Mouse (Mus musculus) hematopoietic stem cell, adult 5-6 weeks (primary cell): ENCODE measurements around the gene Nudt7. TPM values are rescaled to one million over a fixed set of nuclear protein-coding genes. Genes with fewer than 3 reads are reported as not detected.

Experiments used
- ATAC-seq, 2 experiments: fragments of 125-278 bp in 1 of 2; replicated peaks in 1 of 2; 2 replicates each; pipeline ENCODE4 v1.8.0; 2016 to 2017; ENCODE audit warnings: inconsistent platforms in 2 of 2, mild to moderate bottlenecking in 2 of 2, moderate number of reproducible peaks in 2 of 2, low read depth in 1 of 2, moderate TSS enrichment in 1 of 2; ENCODE audit not compliant: low FRiP score in 2 of 2, poor library complexity in 2 of 2, severe bottlenecking in 2 of 2, insufficient read depth in 1 of 2, low TSS enrichment in 1 of 2
- total RNA-seq: library from RNA; stranded (forward); fragments of 172-1452, 232-1000 nt; gene quantifications from 2 replicates; pipeline ENCODE4 v1.2.3, GENCODE M21; 2017

The Nudt7 gene
- 36.3 and 43.4 TPM in 2 replicates for total RNA-seq

DNA sequence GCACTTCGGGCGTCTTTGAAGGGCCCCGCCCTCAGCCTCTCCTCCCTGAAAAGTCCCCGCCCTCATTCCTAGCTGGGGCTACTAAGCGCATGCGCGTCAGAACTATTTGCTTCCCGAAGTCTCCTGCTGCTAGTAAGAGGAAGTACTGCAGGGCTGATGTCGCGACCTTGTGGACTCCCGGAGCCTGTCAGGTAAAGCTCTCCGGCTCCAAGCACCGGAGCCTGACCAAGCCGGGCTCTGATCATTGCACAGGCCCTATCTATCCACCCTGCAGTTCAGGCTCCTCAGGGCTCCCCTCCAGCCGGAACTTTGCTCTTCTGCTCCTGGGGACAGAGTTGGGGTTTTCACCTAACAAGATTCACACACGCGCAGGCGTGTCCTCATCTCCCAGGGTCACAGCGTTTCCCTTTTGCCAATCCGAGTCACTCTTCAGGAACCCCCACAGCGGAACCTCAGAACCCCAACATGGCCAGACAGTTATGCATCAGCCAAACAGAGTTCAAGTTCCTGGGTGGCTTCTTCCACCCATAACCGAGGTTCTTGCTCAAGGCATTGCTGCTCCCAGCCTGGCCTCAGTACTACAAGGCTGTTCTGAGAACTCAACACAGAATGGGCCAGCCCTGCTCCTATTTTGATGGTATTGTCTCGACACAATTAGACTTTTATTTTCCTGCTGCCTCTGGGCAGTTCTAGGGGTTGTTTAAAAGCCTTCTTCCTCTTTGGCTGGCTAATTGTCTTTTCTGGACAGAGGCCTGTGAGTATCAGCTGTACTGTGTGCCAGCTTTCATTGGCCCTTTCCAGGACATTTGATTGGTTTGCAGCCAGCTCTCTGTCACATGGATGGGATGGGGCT lies at the start of gene Nudt7:
Nudt7 (plus strand) TSS at position 48 of the 853 bp plus-strand sequence.
- ATAC-seq = peak; percentile 95 to 97

DNA sequence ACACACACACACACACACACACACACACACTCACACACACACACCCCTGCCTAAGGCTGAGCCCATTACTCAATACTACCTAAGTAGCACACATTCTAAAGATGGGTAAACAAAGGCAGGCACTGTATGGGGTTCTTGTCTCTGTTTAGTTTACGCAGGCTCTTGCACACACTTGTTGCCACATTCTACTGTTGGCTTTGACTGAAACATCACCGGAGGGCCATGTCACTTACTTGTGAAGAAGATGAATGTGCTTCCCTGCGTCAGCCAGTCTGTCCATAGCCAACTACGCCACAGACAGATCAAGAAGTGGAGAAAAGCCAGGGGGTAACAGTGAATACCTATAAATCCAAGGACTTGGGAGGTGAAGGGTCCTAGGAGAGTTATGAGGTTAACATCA lies 45.4 kb upstream of the Nudt7 start:
- no peak for ATAC-seq

DNA sequence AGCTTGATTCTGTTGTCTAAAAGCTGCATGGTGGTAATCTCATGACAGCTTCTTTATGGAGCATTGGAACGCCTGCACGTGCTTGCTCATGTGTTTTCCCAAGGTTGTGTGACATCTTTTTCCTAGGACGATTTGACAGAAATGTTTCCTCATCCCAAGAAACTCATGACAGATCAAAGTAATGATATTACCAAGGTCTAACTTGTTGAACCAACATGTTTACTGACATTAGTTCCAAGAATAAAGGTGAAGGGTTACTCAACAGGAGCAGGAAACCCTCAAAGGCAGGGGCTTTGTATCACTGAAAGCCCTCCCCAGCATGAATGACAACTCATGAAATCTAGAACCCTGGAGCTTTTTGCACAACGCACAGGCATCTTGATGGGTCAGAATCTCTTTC lies 42.6 kb upstream of the Nudt7 start:
- no peak for ATAC-seq

DNA sequence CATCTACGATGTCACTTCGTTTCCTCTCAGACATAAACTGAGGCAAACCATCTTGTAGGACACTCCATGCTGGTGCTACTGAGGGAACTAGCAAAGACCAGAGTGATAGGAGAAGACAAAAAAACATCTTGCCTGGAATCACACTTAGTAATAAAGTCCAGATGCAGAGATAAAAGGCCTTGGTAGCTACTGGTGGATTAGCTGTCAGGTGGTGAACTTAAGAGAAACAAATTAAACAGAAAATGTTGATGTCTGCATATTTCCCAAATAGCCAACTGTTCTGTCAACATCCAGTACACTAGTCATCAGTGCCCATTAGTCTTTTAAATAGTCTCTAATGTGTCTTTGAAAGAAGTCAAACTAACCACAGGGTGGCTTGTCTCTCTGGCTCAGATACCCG lies 40.0 kb upstream of the Nudt7 start:
- ATAC-seq = no peak

DNA sequence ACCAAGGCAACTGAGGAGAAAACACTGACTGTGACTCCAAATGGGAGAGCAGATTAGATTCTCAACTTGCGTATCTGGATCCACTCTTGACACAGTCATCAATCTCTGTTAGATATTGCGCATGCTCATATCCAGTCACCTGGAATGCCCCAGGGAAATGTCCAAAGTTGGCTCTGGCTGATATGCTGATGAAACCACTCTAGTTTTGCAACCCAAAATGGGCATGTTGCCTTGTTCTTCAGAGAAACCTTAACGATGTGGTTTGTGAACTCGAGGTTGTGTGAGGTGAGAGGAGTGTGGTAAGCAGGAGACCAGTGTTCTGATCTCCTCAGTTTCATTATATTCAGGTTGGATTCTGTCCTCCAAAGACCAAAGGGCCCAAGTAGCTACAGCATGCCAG lies 38.8 kb upstream of the Nudt7 start:
- no peak for ATAC-seq

DNA sequence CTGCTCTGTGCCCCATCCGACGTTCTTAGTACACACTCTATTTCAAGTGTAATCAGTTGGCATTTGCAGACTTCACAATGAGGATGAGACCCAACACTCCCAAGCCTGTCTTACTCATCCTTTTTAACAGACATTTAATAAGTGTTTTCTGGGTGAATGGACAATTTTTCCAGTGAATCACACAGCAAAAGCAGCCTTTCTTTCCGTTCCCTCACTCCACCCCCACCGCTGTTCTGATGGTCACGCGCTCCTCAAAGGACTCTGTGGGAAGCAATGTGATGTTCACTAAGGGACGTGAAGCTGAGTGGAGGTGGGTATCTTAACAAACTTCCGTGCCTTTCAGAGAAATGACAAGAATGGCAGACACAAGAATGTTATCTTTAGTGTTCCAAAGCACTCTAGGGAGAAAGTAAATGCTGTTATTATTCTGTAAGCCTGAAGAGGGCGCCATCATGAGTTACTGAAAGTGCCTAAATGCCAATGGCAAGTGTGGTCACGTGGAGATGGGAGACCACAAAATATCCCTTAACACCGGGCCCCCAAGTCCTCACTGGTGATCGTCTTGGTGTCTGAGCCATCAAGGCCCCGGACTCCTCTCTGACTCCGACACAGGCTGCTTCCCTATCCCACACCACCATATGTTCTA lies 32.7 kb upstream of the Nudt7 start:
- peak in 1 of 2 experiments; percentile 42; a peak in 2 of 4 replicates for ATAC-seq

DNA sequence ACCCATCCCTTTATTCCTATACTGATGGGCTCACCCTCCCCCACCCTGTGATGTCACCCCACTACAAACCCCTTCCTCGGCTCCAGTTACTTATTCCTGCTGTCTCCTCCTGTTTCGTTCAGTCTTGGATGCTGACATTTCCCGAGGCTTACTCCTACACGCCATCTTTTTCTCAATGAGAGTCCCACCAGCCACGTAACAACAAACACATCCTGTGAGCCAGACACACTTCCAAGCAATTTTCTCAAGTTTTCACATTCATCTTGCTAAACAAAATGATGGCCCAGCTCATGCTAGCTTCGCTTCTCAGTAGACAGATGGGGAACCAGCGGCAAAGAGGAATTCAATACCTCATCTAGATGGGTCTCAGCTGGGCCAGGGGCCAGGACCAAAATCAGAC lies 30.0 kb upstream of the Nudt7 start:
- no peak for ATAC-seq

DNA sequence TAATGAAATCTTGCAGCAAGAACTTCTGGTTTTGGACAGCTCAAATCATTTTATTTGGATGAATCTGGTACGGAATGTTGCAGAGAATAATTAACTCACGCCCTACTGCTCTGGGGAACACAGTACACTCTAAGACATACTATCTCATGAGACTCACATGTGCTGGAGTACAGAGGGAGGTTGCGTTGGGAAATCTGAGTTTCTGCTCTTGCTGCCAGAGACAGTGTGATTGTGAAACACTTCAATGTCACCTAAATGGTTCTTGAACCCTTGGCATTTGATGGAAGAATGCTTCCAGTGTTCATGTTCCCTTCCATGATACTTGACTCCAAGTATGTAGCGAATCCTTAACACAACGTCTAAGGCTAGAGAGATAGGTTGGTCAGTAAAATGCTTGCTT lies 27.4 kb upstream of the Nudt7 start:
- ATAC-seq = no peak

DNA sequence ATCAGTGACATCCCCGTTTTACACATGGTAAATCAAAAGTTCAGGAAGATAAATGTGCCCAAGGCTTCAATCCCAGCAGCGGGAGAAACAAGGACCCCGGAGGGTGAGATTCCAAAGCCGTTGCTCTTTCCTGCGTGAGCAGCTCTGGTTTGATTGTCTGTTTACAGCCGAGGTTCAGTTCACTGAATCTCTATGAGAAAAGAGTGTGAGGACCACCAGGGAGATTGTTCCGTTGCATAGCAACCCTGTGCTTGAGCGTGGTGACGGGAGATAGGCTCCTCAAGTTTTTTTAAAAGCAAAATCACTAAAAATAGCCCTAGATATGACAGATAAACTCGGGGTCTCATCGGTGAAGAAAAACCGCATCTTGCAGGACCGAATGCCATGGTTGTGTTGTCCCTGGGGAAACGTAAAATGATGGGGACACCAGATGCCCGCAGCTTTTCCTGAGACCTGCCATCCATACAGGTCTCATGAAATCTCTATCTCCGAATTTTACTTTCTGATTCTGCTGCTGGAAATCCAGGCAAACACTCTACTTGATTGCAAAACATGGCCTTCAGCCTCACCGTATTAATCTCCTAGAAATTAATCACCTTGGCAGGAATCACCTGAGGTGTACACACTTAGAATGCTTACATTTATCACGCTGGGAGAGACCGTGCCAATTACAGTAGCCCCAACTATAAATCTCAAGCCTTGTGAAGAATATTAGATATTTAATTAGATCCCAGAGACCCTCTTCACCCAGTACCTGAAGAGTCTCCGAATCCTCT lies 23.8 kb upstream of the Nudt7 start:
- ATAC-seq = no peak

DNA sequence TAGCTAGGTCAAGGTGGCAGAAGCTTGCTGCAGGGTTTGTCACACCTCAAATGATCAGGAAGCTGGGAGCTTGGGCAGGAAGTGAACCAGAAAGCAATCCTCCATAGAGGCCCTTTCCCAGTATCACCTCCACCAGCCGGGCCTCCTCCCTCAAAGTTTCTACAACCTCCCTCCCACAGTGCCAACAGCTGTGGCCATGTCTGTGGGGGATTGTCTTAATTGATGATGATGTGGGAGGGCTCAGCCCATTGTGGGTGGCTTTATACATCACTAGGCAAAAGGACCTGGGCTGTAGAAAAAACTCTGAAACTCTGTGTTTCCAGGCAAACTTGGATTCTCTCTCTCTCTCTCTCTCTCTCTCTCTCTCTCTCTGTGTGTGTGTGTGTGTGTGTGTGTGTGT lies 18.3 kb upstream of the Nudt7 start:
- no peak for ATAC-seq

DNA sequence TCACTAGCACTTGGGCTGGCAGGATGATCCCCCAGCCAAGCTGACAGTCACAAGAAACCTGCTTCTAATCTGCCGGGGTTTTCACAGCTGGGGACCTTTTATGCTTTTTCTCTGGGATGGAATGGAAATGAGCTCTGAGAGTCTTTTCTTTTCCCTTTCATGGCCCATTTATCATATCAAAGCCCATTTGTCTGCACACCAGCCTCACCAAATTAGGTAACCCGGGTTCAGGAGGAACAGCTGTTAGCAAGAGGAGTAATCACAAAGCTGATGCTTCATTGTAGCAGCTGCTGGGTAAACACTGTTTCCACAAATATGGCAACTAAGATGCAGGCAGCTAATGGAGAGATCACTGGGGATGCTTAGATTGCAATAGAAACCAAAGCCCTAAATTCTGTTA lies 17.3 kb upstream of the Nudt7 start:
- no peak for ATAC-seq

DNA sequence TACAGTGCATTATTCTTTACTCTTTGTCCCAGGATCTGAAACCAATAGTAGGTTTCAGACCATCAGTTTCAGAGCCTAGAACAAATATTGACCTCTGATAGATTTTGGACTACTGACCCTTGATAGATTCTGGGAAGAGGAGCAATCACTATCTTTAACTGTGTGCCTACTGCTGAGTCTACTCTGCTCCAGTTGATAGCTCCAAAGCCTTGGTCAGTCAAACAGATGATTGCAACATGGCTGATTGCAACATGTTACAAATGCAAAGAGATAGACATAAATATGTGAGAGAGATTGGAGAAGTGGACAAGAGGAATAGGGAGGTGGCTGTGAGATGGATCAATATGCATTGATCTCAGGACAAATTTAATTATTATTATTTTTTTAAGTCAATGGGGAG lies 15.9 kb upstream of the Nudt7 start:
- ATAC-seq = no peak

DNA sequence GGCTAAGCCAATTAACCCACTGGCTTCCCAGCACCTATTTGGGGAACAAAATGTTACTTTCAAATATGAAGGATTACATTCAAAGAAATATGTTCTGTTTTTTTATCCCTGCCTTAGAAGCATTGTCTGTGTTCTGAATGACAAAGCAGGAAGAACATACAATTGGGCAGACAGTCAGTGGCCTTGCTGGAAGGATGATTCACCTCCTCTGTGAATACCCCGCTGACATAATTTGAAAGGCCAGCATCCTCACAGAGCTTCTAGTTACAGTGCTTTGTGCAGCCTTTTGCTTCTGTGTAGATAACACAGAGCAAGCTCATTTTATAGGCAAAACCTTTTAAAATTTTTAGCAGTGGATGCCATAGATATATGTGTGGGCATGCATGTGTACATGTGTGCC lies 11.6 kb upstream of the Nudt7 start:
- no peak for ATAC-seq

DNA sequence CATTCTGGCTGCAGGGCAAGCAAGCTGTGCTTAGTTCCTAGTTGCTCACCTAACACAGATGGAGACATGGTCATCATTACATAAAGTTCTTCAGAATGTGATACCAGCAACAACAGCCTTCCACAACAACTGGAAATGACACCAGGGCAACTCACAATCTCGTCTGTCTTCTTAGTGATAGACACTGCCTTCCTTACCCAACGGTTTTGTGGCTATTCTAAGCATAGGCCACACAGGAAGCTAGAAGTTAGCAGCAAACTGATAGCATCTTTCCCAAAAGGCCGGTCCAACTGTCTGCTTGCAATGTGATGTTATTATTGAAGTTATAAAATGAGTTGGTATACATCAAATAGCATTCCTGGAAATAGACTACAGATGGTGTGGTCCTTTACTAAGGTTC lies 9.7 kb upstream of the Nudt7 start:
- ATAC-seq = 0 out of 4 replicates have a peak, but pooled peaks have one; percentile 26 to 29

DNA sequence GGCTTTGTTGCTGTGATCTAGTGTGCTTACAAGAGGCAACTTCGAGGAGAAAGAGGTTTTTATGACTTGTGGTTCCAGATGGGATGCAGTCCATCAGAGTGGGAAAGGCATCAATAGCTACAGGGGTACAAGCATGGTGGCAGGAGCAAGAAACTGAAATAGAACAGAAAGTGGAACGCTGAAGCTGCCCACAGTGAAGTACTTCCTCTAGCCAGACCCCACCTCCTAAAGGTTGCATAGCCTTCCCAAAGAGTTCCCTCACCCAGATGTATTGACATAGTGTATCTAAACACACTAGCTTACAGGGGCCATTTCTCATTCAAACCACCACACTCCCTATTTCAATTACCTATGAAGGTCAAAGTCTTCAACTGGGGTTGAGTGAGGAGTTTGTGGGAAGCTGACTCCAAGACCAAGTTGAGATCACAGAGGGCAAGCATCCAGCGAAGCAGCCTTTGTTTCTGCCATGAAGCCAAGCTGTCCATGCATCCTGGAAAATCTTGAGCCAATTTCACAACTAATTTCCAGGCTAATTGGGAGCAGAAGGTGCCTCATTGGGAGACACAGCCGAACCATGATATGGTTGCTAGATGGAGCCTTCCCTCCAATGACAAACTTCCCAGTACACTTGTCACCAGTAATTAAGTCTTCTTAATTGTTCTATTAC lies 9.1 kb upstream of the Nudt7 start:
- no peak for ATAC-seq

DNA sequence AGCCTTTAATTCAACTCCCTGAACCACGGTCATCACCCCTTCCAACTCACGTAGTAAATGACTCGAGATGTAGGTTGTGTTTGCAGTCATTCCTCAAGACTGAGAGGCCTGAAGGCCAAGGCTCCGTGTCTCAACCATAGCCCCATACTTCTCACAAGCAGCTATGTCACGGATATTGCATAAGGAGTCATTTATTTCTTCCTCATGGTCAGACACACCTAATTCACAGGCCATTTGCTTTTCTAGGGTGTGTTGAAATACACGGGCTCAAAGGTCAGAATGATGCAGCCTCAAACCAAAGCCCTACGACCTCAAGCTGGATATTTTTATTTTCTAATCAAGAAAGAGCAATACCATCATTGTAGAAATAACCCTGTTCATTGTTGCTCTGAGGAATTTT lies 2.5 kb upstream of the Nudt7 start:
- no peak for ATAC-seq

DNA sequence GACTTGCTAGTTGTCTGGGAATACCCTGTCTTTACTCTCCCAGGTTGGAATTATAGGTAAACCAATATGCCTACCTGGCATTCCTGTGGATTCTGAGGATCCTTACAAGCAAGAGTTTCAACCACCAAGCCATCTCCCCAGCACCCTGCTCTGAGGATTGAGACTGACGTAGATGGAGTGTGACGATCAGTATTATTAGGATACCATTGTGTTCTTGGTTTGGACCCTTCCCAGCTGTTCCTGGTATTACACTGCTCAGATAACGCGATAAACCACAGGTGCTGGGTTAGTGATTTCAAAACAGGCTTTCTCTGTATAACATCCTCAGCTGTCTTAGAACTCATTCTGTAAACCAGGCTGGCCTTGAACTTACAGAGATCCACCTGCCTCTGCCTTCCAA lies 1.9 kb upstream of the Nudt7 start:
- no peak for ATAC-seq

DNA sequence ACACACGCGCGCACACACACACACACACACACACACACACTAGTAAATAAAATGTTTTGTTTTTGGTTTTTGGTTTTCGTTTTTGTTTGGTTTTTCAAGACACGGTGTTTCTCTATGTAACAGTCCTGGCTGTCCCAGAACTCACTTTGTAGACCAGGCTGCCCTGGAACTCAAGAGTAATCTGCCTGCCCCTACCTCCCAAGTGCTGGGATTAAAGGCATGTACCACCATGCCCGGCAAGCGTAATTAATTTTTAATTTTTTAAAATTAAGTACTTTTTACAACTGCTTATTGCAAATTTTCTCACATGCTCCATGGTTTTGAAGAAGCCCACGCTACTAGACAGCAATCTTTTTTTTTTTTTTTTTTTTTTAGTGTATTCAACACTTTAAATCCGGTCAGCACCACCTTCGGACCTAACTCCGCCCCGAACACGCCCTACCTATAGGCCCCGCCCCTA lies 277 bp upstream of the Nudt7 start:
- no peak for ATAC-seq
